Mouse (Mus musculus) embryo, embryonic 10 days (tissue): ENCODE data around the gene Oas1e.
A peak's percentile ranks its signal among the peaks of the same experiment; 100 is the strongest.

ENCODE experiments used
- DNase-seq: peaks from one replicate; pipeline ENCODE4 v3.0.0-alpha.2; 2015; ENCODE audit warnings: low spot score

Oas1e gene

GRCm38 (mm10) chr5:120775287-120775985 lies 19.9 kb downstream of the Oas1e start:
- DNase-seq: no peak

GRCm38 (mm10) chr5:120769396-120769795 lies 25.9 kb downstream of the Oas1e start:
- DNase-seq: no peak

- DNase-seq: no peak
Observed at GRCm38 (mm10) chr5:120765010-120765409, 30.3 kb downstream of the Oas1e start.

GRCm38 (mm10) chr5:120761901-120762300 lies 33.4 kb downstream of the Oas1e start:
- DNase-seq: peak; percentile 47

- DNase-seq: no peak
Observed at GRCm38 (mm10) chr5:120754215-120754614, 41.1 kb downstream of the Oas1e start.

- no peak for DNase-seq
Observed at GRCm38 (mm10) chr5:120752786-120753185, 42.5 kb downstream of the Oas1e start.

- DNase-seq: no peak
Observed at GRCm38 (mm10) chr5:120751206-120751605, 44.1 kb downstream of the Oas1e start.

- no peak for DNase-seq
Observed at GRCm38 (mm10) chr5:120749688-120750087, 45.6 kb downstream of the Oas1e start, which contains the start of gene Oas2. Gene Oas2 (minus strand): TSS chr5:120749853.

- peak; percentile 62 for DNase-seq
Observed at GRCm38 (mm10) chr5:120746451-120746850, 48.9 kb downstream of the Oas1e start.

- peak; percentile 71 for DNase-seq
Observed at GRCm38 (mm10) chr5:120742125-120742524, 53.2 kb downstream of the Oas1e start.
